Mouse (Mus musculus) kidney, embryonic 14.5 days (tissue): ENCODE data around the gene Chic2. TPM values are rescaled to one million over a fixed set of nuclear protein-coding genes. Genes with fewer than 3 reads are reported as not detected.

Source experiments
- ATAC-seq: fragments of 200-750 bp; cut with Nextera tagmentation; 2 replicates; pipeline ENCODE4 v1.8.0; 2017; ENCODE audit warnings: moderate number of reproducible peaks, mild to moderate bottlenecking, moderate TSS enrichment, moderate library complexity; ENCODE audit not compliant: low FRiP score, low TSS enrichment
- H3K27ac ChIP-seq: fragments of 300-500 bp; sonication (generic); 2 replicates; pipeline ENCODE4 v1.5.1; 2014; ENCODE audit warnings: low read depth, mild to moderate bottlenecking, low read length, moderate library complexity, mixed read lengths
- H3K27me3 ChIP-seq: fragments of 300-500 bp; sonication (generic); 2 replicates; pipeline ENCODE4 v1.6.1; 2014; ENCODE audit warnings: mild to moderate bottlenecking, low read length; ENCODE audit not compliant: control insufficient read depth, insufficient read depth
- H3K36me3 ChIP-seq: fragments of 300-500 bp; sonication (generic); 2 replicates; pipeline ENCODE4 v1.6.1; 2014; ENCODE audit warnings: low read length, mixed read lengths; ENCODE audit not compliant: control insufficient read depth, insufficient read depth
- H3K4me1 ChIP-seq: fragments of 300-500 bp; sonication (generic); 2 replicates; pipeline ENCODE4 v1.6.1; 2014; ENCODE audit warnings: low read length, mixed read lengths; ENCODE audit not compliant: control insufficient read depth, insufficient read depth
- H3K4me2 ChIP-seq: fragments of 300-500 bp; sonication (generic); replicated peaks from 2 replicates; pipeline ENCODE4 v1.6.1; 2014; ENCODE audit warnings: low read depth, mild to moderate bottlenecking, low read length
- H3K4me3 ChIP-seq: fragments of 300-500 bp; sonication (generic); 2 replicates; pipeline ENCODE4 v1.5.1; 2014; ENCODE audit warnings: mild to moderate bottlenecking, low read length
- H3K9ac ChIP-seq: fragments of 300-500 bp; sonication (generic); 2 replicates; pipeline ENCODE4 v1.6.1; 2014; ENCODE audit warnings: low read depth, mild to moderate bottlenecking, low read length, moderate library complexity
- H3K9me3 ChIP-seq: fragments of 300-500 bp; sonication (generic); 2 replicates; pipeline ENCODE4 v1.6.1; 2016; ENCODE audit warnings: low read length; ENCODE audit not compliant: control insufficient read depth
- WGBS: fragments of 180-500 bp; shearing (Covaris S2); extraction: QIAGEN DNeasy Blood & Tissue Kit; methylation state at CpG from one replicate; pipeline ENCODE4 v1.1.7; 2014; 5-methylcytosine and 5-hydroxymethylcytosine counted together
- polyA plus RNA-seq: library from polyadenylated mRNA; unstranded; fragments of >200 nt; fragmentation: Nextera tagmentation; extraction: Ambion mirVana; gene quantifications from 2 replicates; pipeline ENCODE4 v1.2.1, GENCODE M21; 2014

The Chic2 gene
- polyA plus RNA-seq, 1 experiment from 2014 or later, result 51.8 TPM

DNA sequence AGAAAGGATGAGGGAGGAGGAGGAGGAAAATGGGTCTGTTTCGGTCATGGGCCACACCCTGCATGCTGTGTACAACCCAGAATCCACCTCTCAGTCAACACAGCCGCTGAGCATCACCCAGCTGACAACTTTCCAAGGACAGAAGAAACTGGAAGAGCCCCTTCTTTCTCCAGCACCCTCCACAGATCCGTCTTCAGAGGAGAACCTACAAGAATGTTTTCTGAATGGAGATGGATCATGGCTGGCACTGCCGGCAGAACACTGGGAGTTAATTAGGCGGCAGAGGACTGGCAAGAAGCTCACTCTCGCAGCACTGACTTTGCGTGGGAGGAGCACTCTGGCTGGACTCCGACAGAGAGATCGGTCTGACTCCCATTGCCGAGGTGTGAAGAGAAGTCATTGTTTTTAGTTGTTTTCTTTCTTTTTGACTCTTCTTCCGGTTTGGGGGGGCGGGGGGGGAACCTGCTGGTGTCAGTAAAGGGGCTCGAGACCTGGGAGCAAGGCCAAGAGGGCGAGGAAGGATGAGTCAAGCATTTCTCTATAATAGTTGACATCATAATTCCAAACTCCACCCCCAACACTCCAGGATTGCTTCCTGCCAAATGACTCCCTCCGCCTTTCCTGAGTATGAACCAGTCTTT, 2.2 kb upstream of the Chic2 start:
- H3K27ac ChIP-seq, result no peak overlapping the region
- no peak overlapping the region; the same call in 1 of the 2 replicates for H3K4me2 ChIP-seq
- no peak for ATAC-seq
- peaks cover 17% of the 10 kb centered on the region; the same call in 1 of the 2 replicates for H3K4me1 ChIP-seq
- H3K4me3 ChIP-seq, result no peak overlapping the region
- 30% methylated on average over 15 of the region's 15 CpGs for WGBS
- no peak overlapping the region for H3K9ac ChIP-seq
- 0 out of 2 replicates have a peak, but pooled peaks cover 3% of the 10 kb centered on the region for H3K27me3 ChIP-seq
- no peaks in the 10 kb centered on the region for H3K9me3 ChIP-seq
- no peaks in the 10 kb centered on the region for H3K36me3 ChIP-seq

DNA sequence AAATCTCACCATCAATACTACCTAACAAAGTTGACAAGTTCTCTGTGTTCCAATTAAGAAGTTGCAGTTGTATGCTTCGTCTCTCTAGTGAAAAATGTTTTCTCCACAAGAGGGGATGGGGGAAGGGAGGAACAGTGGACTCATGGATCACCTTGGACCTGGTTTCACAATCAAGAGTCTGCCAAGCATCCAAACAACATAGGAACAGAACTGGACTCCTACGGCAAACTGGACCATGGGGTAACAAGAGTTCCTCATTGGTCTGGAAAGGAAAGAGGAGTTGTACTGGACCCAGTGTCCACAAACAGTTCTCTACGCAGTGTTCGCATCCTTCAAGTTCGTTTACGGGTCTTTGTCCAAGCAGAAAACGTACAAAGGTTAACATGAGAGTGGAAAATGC, 797 bp upstream of the Chic2 start:
- H3K4me3 ChIP-seq, result no peak overlapping the region
- WGBS, result 66% methylated on average over 7 of the region's 7 CpGs
- no peak overlapping the region for H3K4me2 ChIP-seq
- H3K4me1 ChIP-seq, result peaks cover 17% of the 10 kb centered on the region; the same call in 1 of the 2 replicates
- ATAC-seq, result no peak
- no peak overlapping the region for H3K27ac ChIP-seq
- H3K27me3 ChIP-seq, result 0 out of 2 replicates have a peak, but pooled peaks cover 3% of the 10 kb centered on the region
- H3K9ac ChIP-seq, result no peak overlapping the region
- no peaks in the 10 kb centered on the region for H3K9me3 ChIP-seq
- no peaks in the 10 kb centered on the region for H3K36me3 ChIP-seq

DNA sequence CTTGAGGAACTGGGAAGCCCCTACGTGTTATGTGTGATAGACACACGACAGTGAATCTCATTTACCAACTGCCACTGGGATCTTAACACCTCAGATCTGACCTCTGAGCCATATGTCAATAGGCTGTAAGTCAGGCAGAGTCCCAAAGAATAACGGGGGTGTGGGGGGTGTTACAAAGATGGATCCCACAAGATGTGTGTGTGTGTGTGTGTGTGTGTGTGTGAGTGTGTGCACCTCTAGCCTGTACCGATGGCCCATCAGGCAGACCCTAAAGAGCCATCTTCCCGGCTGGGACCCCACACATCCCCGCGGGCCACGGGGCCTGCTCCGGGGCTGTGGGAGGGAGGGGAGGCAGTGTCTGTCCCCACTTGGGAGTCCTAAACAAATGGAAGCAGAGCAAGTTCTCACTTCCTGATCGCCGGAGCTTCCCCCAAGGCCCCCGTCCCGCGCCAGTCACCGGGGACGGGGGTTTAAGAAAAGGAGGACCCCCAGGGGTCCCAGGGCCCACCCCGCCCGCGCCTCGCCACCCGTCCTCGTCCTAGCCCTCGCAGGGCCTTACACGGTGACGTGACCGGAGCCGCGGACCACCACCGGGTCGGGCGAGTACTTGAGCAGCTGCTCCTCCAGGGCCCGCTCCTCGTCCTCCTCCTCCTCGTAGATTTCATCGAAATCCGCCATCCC, 813 bp downstream of the Chic2 start:
- H3K4me1 ChIP-seq, result peaks cover 17% of the 10 kb centered on the region; the same call in 1 of the 2 replicates
- peak overlapping the region; percentile 99 for H3K4me3 ChIP-seq
- peak; percentile 84 for ATAC-seq
- WGBS, result 0% methylated on average over 31 of the region's 36 CpGs
- H3K4me2 ChIP-seq, result peak overlapping the region; percentile 82
- peak overlapping the region; percentile 99 for H3K9ac ChIP-seq
- H3K27ac ChIP-seq, result peak overlapping the region; percentile 85
- H3K36me3 ChIP-seq, result no peaks in the 10 kb centered on the region
- H3K27me3 ChIP-seq, result 0 out of 2 replicates have a peak, but pooled peaks cover under 1% of the 10 kb centered on the region
- H3K9me3 ChIP-seq, result no peaks in the 10 kb centered on the region

DNA sequence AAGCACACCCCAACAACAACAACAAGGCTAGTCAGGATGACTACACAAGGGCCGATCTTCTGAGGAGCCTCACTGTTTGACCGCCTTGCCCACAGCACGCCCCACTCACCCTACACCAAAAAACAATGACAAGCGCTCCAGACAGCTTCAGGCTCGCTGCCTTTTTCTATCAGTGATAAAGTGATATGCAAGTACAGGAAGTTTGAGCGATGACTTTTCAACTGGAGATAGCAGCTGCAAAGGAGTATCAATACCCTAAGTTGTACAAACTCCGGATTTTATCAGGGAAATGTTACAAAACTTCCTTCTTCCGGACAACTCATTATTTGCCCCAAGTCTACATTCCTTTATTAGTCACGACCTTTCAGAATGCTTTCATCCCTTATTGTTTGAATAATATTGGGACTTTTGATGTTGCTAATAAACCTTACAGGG, 1.5 kb downstream of the Chic2 start:
- Histone ChIP-seq H3K9me3 (no peaks in the 10 kb centered on the region), H3K4me2 (peak overlapping the region; percentile 82), H3K36me3 (no peaks in the 10 kb centered on the region), H3K27me3 (no peaks in the 10 kb centered on the region), H3K27ac (no peak overlapping the region), H3K9ac (peak overlapping the region; percentile 99; the same call in 1 of the 2 replicates), H3K4me3 (peak overlapping the region; percentile 99), H3K4me1 (peaks cover 17% of the 10 kb centered on the region; the same call in 1 of the 2 replicates)
- no peak for ATAC-seq
- 42% methylated on average over 9 of the region's 9 CpGs for WGBS

DNA sequence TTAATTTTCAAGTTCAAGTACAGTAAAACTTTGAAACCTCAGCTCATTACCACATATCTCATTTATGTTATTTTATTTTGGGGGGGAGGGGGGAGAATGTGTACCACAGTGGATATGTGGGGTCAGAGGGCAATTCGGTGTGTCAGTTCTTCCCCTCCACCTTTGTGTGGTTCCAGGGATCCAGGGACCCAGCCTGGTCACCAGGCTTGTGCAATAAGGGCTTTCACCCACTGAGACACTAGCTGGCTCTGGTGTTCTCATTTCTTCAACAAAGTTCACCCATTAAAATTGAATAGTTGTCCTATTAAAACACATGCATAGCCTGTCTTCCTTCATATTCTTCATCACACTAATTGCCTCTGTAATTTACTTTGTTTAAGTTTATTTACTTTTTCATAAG, 5.3 kb downstream of the Chic2 start:
- H3K27ac ChIP-seq, result no peak overlapping the region
- H3K27me3 ChIP-seq, result no peaks in the 10 kb centered on the region
- no peaks in the 10 kb centered on the region for H3K36me3 ChIP-seq
- H3K9ac ChIP-seq, result no peak overlapping the region
- no peak overlapping the region for H3K4me3 ChIP-seq
- peaks cover 11% of the 10 kb centered on the region; the same call in 1 of the 2 replicates for H3K4me1 ChIP-seq
- H3K9me3 ChIP-seq, result no peaks in the 10 kb centered on the region
- WGBS, result 95% methylated on average over 1 of the region's 1 CpGs
- no peak overlapping the region for H3K4me2 ChIP-seq
- ATAC-seq, result no peak

DNA sequence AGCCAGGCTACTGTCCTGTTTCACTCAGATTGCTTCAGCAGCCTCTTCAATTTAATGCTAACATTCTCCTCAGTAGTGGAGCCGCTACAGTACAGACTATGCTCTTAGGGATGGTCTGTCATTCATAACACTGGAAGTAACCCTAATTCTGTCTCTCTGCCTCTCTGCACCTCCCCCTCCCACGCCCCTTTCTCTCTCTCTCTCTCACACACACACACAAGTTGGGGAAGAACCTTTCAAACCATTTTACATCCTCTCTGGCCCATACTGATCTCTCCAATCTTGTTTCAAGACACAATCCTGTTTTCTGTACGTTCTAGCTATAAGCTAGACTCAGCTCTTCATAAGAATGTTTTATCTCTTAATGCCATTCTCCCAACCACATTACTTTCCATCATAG, 9.1 kb downstream of the Chic2 start:
- WGBS, result 87% methylated on average over 3 of the region's 3 CpGs
- no peak overlapping the region for H3K4me3 ChIP-seq
- no peak overlapping the region for H3K9ac ChIP-seq
- H3K36me3 ChIP-seq, result no peaks in the 10 kb centered on the region
- no peak overlapping the region for H3K27ac ChIP-seq
- H3K4me2 ChIP-seq, result no peak overlapping the region
- no peak for ATAC-seq
- H3K4me1 ChIP-seq, result no peaks in the 10 kb centered on the region
- no peaks in the 10 kb centered on the region for H3K9me3 ChIP-seq
- H3K27me3 ChIP-seq, result no peaks in the 10 kb centered on the region

DNA sequence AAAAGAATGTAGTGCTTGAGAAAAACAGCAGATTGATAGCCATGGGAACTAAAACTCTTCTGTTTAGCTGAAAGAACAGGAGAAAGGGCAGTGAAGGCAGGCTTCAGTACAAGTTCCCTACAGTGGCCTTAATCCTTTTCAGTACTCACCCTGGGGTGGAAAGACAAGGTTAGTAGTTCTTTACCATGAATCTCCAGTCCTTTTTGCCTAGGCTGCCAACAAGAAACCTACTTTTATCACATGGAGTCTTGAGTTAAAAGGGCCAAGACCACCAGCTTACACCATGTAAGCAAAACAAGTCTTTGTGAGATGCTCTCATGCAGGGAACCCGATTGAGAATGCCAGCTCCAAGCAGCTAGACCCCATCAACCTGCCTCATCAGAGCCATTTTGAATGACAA, 29.8 kb downstream of the Chic2 start:
- H3K36me3 ChIP-seq, result no peaks in the 10 kb centered on the region
- no peaks in the 10 kb centered on the region for H3K9me3 ChIP-seq
- H3K27me3 ChIP-seq, result no peaks in the 10 kb centered on the region
- H3K27ac ChIP-seq, result no peak overlapping the region
- no peak for ATAC-seq
- H3K4me2 ChIP-seq, result no peak overlapping the region
- WGBS, result 74% methylated on average over 1 of the region's 1 CpGs
- no peak overlapping the region for H3K4me3 ChIP-seq
- H3K9ac ChIP-seq, result no peak overlapping the region
- no peaks in the 10 kb centered on the region for H3K4me1 ChIP-seq

DNA sequence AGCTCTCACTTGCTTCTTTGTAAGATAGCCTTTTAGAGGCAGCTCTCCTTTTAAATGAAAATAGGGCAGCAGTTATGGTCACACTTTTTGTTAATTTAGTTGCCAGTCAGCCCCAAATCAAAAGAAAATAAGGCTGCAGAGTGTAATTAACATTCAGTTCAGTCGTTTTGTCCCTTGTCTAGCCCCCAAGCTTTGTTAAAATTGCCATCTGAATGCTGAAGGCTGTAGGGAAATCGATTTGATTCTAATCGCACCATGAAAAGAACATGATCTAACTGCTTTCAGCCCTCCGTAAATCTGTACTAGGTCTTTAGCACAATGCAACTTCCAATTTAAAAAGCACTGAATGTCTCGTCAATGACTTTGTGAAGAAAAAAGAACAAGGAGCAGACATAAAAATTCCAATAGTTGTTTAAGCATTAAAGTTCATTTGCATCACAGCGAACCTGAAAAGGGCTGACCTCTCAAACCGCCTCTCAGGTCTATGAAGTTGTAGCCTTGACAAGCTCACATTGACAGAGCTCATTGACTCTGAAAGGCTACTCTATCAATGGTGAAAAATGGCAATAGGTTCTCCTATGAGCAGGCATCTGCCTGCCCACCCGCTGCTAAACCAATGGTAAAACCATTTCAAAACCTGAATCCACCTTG, 31.7 kb downstream of the Chic2 start:
- Histone ChIP-seq H3K27ac (no peak overlapping the region), H3K27me3 (no peaks in the 10 kb centered on the region), H3K9me3 (0 out of 2 replicates have a peak, but pooled peaks cover 3% of the 10 kb centered on the region), H3K4me1 (no peaks in the 10 kb centered on the region), H3K4me2 (no peak overlapping the region), H3K9ac (no peak overlapping the region), H3K4me3 (no peak overlapping the region), H3K36me3 (peaks cover 4% of the 10 kb centered on the region; the same call in 1 of the 2 replicates)
- ATAC-seq, result no peak
- 66% methylated on average over 8 of the region's 8 CpGs for WGBS
